Mouse (Mus musculus): Measurements from ENCODE around the gene Pthlh.

Pthlh gene

DNA sequence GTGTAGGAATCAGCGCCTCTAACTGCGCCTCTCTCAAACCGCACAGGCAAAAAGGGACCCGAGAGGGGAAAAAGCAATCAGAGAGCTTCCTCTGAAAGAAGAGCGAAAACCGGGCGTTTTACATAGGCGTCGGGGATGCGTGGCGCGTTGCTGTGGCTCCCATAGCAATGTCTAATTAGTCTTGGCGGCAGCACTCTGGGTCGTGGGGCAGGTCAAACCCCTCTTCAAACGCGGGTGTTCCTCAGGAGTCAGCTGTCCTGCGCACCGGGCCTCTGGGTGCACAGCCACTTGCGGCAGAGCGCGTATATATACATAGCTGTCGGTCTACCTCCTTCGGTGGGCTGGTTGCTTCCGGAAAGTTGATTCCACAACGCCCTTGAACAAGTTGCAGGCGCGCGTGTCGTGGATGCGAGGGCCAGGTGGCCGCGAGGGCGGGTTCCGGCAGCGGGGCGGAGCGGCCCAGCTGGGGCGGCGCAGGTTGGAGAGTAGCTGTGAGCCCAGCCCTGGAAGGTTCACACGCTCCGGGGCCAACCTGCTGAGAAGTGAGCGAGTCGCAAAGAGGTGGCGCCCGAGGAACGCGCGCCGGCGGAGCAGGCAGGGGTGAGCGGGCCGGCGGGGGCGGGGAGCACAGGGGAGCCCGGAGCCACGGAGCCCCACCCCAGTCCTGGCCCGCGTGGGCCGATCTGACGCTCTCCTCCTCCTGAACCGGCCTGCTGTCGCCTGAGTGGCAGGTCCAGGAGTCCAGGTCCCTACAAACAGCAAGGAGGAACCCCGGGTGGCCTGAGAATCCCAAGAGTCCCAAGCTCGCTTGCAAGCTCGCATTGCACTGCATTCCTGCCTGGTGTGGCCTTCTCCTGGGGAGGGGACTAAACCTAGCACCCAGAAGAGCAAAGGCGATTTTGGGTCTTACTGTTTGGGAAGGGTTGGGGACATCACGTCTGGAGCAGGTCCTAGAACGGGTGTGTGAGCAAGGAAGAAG is at the start of gene Pthlh:
Pthlh (minus strand) TSS at position 597 of the 979 bp plus-strand sequence.
- peak; percentile 58 for DNase-seq

DNA sequence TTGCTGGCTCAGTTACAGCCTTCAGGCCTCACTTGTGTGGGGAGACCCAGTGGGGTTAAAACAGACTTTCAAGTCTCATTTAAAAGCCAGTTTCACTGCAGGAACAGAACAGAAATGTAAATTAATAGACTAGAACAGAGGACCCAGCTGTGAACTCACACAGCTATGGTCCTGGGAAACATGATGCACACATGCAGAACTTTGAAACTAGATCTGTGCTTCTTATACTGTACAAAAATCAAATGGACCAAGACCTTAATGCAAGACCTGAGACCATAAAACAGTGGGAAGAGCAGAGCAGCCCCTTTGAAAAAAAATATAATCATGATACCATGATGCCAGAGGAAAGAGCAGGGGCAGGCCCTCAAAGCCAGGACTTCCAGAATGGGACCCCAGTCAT is 49.3 kb upstream of the Pthlh start:
- no peak for DNase-seq

DNA sequence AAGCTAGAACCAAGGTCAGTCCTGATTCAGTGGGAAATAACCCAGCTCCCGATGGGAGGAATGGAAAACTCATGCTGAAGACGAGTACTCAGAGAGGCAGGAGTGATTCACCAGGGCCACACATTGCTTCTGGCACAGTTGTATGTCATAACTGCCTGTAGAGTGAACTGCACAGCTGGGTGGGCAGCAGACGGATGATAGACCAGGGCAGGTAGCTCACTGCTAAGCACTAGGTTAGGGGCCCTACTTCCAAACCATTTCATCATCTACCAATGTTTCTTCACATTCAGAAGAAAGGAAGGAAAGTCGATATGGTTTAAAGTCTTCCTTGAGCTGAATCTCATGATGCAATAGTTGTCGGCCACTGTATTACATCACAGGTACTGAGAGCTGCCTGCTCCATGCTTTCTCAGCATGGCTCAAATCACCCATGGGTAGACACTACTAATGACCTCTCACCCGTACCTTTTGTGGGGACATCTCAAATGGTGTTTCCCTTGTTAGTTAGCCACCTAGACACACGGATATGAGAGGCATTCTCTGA is 46.5 kb upstream of the Pthlh start:
- DNase-seq: no peak

DNA sequence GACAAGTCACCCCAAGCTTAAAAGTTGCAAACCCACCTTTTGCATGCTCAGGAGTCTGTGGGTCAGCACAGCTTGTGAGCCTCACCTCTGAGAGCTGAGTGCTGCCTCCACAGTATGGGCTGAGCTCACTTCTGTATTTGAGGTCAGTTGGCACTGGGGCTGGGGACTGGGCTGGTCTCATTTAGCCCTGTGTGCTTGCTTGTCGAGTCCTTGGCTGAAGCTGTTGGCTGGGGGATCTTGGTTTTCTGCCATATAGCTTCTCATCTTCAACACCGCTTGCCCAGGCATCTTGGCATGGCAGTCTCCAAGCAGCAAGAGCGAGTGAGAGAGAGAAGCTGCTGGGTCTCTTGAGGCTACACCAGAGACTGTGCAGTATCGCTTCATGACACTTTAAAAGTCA is 46.1 kb upstream of the Pthlh start:
- no peak for DNase-seq

DNA sequence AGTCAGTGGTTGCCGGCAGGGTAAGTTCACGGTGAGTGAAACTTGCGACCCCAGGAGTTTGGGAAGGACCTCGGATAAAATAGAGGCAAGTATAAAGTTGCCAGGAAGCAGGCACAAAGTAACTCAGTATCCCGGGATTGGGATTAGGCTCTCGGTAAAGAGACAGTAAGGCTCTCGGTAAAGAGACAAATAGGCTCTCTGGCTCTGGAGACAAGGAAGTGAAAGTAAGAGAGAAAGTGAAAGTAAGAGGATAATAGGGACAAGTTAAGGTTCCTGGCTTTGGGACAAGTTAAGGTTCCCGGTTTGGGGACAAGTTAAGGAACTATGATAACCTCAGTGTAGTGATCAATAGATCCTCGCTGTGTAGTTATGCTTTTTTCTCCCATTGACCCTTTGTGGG is 40.3 kb upstream of the Pthlh start:
- peak; percentile 24 for DNase-seq

DNA sequence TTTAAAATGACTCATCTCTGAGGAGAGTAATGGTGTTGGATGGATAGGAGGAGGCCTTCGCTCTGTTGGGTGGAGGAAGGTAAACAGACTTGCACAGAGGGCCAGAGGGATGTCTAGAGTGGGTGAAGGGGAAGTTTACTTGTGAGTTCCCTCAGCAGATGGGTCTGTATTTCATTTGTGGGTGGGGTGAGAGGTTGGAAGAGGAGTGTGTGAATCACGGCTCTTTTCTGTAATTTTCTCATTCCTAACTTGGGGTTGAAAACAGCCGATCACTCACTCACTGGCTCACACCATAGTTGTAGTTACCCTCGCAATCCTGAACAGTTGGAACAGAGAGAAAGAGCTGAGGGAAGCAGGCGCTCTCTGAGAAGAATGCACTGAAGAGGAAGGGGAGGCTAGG is 35.6 kb upstream of the Pthlh start:
- DNase-seq: no peak

DNA sequence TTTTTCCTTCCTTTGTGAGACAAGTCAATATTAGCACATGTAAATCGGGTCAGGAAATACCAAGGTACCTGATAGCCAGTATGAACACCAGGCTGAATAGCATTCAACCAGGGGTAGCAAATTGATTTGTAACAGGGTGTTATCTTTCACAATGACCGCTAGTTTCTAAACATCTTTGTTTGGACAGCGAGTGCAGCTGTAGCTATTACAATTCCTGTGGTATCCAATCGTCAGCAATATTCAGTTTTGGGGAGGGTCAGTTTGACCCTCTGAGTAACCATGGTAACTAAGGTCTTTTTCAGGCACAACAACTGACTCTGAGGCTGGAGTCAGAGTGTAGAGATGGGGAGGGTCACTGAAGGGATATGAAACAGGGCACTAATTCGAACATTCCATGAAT is 15.3 kb upstream of the Pthlh start:
- DNase-seq: no peak

DNA sequence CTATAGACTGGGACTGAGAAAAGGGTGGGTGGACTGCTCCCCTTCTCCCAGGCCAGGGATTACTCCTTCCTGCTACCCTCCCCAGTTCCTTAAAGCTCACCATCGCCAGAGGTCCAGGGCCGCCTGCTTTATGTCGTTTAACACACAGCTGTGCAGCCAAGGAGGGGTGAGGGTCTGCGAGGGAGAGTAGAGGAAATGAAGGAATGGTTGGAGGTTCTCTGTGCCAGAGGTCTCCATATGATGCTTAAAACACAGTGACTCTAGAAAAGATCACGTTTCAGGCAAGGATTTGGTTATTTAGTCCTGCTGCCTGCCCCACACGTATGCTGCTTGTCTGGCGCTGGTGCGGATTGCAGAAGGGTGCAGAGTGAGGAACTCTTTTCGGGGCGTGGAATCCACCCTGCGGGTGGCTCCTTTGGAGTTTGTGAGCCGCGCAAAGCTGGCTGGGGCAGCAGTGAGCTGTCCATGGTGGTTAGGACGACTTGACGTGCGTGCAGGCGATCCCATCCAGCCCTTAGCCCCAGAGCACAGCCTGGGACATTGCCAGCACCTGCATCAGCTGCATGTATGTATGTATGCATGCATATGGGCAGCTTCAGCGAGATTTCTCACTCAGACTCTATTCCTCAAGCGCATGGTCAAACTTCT is 4.3 kb upstream of the Pthlh start:
- DNase-seq: no peak

DNA sequence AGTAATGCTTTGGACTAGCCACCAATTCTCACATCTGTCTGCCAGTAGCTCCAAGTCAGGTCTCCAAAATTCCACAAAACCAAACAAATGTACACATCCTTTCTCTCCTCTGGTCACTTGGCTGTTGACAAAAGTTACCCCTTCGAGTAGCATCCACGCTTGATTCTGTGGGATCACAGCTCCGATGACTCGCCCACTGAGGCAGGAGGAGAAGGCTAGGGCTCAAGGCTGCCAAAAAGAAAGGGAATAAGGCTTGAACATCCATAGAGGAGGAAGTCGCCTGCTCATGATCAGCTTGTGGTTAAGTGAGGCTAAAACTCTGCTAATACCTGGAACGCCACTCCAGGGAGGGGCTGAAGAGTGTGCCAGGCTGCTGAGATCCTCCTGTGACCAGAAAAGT is 2.5 kb upstream of the Pthlh start:
- no peak for DNase-seq

DNA sequence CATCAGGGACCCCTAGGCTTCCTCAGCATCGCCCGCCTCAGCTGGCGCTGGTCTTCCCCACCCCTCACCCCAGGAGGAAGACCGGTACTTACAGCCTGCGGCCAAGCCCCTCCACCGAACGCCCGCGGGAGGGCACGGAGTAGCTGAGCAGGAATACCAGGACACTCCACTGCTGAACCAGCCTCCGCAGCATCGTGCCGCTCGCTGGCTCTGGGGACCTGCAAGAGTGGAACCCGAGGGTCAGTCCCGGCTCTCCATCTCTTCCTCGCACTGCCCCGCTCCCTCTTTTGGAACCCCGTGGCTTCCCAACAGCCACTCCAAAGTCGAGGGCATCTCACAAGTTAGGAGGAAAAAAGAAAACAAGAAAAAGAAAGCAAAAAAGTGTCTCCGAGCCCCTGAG is 805 bp downstream of the Pthlh start:
- no peak for DNase-seq

DNA sequence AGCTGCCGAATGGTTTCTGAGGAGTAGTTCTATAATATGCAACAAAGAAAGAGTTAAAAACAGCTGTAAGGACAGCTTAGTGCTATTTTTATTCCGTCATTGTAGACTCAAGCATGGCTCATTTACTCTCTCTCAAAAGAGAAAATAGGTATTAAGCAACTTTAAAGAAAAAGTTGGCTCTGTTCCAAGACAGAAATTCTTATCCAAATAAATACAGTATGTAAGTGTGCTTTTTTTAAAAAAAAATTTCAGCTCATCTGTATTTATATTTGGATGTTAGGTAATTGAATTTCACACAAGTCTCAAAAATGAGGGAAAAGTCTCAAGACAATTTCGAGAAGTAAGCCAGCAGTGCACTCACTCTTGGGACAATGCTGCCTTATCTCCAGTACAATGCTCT is 2.4 kb downstream of the Pthlh start:
- DNase-seq: no peak

DNA sequence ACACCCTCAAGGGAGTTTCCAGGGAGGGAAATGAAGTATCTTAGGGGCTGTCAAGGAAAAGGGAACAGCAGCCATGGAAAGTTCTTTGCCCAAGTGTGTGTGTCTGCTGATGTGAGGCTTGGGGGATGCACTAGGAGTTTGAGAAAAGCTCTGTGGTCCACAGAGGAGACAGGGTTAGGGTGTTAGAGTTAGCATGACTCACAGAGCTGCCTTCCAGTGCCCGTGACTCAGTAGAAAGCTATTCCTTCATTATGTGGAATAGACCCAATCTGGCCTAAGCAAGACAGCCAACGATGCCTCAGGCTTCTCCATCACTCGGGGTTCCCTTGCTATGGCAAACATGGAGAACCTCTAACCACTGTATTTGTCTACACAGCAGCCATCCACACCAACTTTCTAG is 3.2 kb downstream of the Pthlh start:
- DNase-seq: no peak

DNA sequence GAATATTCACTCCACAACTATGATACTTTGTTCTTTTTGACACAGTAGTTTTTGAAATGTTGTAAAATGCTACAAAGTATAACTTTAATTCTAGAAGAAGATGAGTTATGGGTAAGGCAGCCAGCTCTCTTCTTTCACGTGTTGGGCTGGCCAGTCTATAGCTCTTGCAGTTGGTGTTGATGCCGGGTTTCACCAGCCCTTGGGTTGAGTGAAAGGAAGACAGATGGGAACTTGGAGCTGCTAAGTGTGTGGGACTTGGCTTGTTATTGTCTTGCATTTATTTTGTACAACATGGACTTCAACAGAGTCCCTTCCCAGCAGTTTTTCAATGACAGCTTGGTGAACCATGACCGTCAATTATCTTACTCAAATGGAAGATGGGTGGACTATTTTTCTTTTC is 16.2 kb downstream of the Pthlh start:
- no peak for DNase-seq

DNA sequence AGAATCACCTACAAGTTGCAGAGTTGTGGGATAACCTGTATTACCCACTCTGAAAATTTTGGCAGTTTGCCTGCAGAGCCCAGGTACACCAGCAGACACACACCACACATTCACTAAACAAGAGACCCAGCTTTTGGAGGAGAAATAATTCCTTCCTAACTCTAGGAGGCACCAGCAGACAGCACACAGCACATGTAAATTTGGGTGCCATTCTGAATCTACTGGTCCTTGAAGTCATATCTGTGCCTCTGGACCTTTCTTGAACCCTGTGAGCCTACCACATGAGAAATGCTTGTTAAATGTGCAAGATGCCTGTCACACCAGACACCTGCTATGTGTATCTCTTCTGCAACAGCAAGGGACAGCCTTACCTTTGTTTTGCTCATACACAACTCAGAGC is 19.7 kb downstream of the Pthlh start:
- no peak for DNase-seq

DNA sequence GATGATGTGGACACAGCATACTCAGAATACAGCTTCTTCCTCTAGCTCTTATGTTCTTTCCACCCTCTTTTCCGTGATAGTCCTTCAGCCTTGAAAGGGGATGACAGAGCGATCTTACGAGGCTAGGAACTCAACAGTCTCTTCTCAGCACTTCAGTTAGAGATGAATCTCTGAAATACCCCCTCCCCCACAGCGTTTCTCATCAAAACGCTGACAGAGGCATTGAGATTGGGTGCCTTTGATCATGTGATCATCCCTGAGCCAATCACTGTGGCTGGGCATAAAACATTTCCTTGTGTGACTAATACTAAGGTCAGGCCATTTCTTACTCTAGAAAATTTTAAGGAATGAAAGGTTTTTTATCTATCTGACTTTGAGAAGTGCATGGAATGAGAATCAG is 20.3 kb downstream of the Pthlh start:
- DNase-seq: no peak

DNA sequence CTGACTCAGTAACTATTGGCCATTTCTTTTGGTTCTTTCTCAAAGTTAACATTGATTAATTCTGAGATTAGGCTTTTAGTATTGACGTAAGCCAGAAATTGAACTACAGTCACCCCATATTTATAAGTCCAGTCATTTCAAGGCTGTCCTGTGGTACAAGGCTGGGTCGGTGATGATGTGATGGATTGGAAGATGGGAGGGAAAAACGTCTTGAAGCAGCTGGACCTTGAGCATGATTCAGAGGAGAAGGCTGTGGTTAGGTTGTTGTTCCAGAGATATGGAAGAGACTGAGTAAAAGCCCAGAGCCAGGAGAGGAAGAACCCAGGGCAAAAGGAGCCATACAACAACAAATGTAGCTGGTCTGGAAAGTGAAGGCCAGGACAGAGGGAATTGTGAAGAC is 22.4 kb downstream of the Pthlh start:
- DNase-seq: no peak

DNA sequence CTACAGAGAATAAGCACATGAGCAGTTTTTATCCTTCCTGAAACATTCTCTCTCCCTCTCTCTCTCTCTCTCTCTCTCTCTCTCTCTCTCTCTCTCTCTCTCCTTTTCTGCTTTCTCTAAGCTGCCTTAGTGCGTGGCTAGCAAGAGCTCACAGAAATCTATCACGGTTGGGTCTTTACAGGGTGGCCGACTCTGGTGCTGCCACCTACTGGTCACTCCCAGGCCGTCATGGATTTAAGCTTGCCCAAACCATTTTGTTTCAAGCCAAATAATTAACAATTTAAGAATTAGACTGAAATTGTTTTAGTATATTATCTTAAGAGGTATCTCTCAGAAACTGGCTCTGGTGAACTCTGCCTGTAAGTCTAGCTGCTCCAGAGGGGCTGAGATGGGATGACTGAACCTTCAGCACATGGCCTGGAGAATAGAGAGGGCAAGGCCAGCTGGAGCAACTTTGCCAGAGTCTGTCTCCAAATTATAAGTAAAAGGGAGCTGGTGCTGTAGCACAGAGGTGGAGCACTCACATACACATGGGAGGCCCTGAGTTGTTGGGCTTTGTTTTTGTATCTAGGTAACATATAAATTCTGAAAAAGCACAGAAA is 23.7 kb downstream of the Pthlh start:
- peak; percentile 43 for DNase-seq

DNA sequence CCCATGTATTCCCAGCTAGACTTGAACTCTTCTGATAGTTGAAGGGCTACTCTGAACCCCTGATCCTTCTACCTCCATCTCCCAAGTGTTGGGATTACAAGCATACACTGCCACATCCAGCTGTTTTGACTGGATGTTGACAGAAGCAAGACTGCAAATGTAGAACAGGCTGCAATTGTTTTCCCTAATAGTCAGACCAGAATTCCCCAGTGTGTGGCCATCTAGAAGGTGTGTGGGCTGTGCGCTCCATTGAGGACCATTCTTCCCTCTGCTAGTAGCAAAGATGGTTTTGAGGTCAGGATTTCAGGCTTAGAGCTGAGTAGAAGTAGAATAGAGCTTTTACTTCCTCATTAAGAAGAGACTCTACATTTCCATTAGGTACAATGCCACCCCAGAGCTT is 37.3 kb downstream of the Pthlh start:
- no peak for DNase-seq

DNA sequence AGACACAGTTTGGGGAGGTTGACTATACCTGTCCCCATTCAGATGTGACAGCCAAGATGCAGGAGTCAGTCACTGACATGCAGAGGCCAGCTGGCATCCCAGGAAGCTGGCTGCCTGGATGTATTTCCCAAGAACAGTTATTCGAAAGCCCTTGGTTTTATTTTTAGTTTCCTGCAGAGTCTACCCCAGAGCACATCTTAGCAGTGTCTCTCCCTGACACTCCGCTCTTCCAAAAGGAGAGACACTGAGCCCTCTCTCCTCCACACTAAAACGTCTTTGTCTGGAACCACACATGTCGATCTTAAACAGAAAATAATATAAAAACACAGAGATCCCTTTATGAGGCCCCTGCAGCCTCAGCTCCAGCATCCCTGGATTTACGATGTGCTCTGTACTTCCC is 44.9 kb downstream of the Pthlh start:
- no peak for DNase-seq

DNA sequence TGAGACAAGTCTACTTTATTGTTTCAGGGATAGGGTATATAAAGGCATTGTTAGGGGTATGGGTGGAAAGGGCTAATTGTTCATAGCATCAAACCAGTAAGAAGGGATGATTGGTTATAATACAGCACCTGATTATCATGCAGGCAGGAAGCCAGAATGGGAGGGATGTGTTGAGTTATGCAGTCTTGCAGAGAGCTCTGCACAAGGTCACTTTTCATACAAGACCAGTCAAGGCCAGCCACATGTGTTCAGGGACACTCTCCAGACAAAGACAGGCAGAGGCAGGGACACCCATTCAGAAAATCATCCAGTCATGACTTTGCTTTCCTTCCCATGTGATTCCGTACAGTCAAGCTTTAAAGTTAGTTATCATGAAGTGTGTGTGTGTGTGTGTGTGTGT is 47.8 kb downstream of the Pthlh start:
- DNase-seq: no peak

DNA sequence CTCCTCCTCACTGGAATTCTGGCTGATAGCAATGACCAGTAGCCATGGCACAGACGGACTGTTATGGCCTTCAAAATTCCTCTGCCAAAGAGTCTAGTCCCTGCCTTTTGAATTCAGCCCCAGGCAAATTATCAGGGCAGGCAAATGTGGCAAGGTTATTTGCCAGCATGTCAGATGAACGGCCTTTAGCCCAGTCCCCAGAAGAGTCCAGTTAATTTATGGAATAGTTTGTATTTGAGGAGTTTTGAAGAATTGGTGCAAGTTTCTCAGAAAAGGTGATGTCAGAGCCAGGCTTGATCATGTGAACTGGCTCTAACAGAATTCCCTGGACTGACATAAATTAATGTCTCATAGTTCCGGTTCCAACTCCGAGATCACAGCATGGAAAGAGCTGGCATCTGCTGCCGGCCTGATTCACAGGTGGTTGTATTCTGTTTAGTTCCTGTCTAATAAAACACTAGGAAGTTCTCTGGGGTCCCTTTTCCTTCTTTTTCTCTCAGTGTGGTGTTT is 56.1 kb downstream of the Pthlh start:
- DNase-seq: no peak
